Mouse (Mus musculus) CD4-positive helper T cell, adult 2 months (primary cell): ENCODE data around the gene Gm20431.

Source experiments
- DNase-seq: peaks from one replicate; pipeline ENCODE4 v3.0.0-alpha.2; 2012; ENCODE audit warnings: low read depth, missing footprints, low spot score

The Gm20431 gene

GRCm38 (mm10) chr2:167602364-167602763 is 58.9 kb downstream of the Gm20431 start:
- no peak for DNase-seq

GRCm38 (mm10) chr2:167600481-167600995 is 60.8 kb downstream of the Gm20431 start:
- DNase-seq: no peak

- no peak for DNase-seq
Measured at GRCm38 (mm10) chr2:167599917-167600316, 61.4 kb downstream of the Gm20431 start.

GRCm38 (mm10) chr2:167599195-167599594 is 62.1 kb downstream of the Gm20431 start:
- no peak for DNase-seq

GRCm38 (mm10) chr2:167597492-167598186 is 63.7 kb downstream of the Gm20431 start:
- DNase-seq: no peak

- no peak for DNase-seq
Measured at GRCm38 (mm10) chr2:167596726-167597491, 64.4 kb downstream of the Gm20431 start.

GRCm38 (mm10) chr2:167596262-167596661 is 65.0 kb downstream of the Gm20431 start:
- DNase-seq: no peak

GRCm38 (mm10) chr2:167595761-167596171 is 65.5 kb downstream of the Gm20431 start:
- DNase-seq: no peak

- no peak for DNase-seq
Measured at GRCm38 (mm10) chr2:167594444-167594934, 66.8 kb downstream of the Gm20431 start.

- DNase-seq: no peak
Measured at GRCm38 (mm10) chr2:167593551-167594250, 67.6 kb downstream of the Gm20431 start.

GRCm38 (mm10) chr2:167588774-167589577 is 72.3 kb downstream of the Gm20431 start:
- peak; percentile 68 for DNase-seq

GRCm38 (mm10) chr2:167586976-167587375 is 74.3 kb downstream of the Gm20431 start:
- DNase-seq: no peak

GRCm38 (mm10) chr2:167586041-167586440 is 75.3 kb downstream of the Gm20431 start:
- DNase-seq: no peak

GRCm38 (mm10) chr2:167585273-167585672 is 76.0 kb downstream of the Gm20431 start:
- DNase-seq: no peak

- no peak for DNase-seq
Measured at GRCm38 (mm10) chr2:167583161-167583952, 77.9 kb downstream of the Gm20431 start.

- peak; percentile 17 for DNase-seq
Measured at GRCm38 (mm10) chr2:167578521-167578920, 82.8 kb downstream of the Gm20431 start.

- no peak for DNase-seq
Measured at GRCm38 (mm10) chr2:167577186-167577785, 84.0 kb downstream of the Gm20431 start.

- DNase-seq: no peak
Measured at GRCm38 (mm10) chr2:167576121-167576620, 85.1 kb downstream of the Gm20431 start.

GRCm38 (mm10) chr2:167575581-167575980 is 85.7 kb downstream of the Gm20431 start:
- no peak for DNase-seq

- no peak for DNase-seq
Measured at GRCm38 (mm10) chr2:167574814-167575213, 86.5 kb downstream of the Gm20431 start.
